Mouse (Mus musculus) c-Kit-positive CD71-positive TER-119-negative erythroid progenitor cells, embryonic 14.5 days (primary cell): ENCODE measurements at regions not wholly inside any gene's neighbourhood (a gene's known extent, or its start where the extent isn't known, plus 50 kb on each side); places are given as distances from the start of the nearest gene placed in this dataset.
"Not testable (repeated sequence)": the region's sequence is repeated elsewhere in the genome, so short reads cannot be mapped to it uniquely, and the experiment has no call there.

Experiments used
- DNase-seq: peaks from one replicate; pipeline ENCODE4 v3.0.0-alpha.2; 2013; ENCODE audit warnings: low read depth

DNA sequence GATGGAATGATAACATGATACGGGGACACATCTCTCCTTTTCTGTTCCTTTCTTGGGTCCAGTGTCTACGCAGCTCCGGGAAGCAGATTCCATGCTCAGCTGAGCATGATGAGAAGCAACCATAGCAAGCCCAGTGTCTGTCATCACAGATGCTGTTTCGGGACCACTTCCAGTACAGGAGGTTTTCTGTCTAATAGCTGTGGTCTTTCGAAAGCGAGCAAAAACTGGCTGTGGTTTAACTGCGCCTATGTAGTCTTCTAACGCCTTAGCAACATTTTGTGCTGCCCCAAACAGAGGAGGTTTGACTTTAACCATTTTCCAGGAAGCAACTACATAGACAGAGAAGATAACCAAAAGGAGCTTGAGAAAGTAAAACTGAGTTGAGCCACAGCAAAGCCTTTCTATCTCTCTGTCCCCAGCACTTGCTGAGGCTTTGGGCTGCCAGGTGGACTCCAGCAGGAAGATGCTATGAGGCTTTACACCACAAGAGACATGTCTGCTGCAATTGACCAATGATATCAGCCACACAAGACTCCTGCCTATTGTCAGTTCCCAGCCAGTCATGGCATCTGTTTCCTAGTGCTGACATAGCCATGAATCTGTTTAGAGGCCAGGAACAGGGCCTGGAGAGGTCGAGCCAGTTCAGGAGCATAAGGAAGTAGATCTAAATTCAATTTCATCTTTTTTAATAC is 95.1 kb downstream of the Stard3nl start:
- not testable (repeated sequence) for DNase-seq

DNA sequence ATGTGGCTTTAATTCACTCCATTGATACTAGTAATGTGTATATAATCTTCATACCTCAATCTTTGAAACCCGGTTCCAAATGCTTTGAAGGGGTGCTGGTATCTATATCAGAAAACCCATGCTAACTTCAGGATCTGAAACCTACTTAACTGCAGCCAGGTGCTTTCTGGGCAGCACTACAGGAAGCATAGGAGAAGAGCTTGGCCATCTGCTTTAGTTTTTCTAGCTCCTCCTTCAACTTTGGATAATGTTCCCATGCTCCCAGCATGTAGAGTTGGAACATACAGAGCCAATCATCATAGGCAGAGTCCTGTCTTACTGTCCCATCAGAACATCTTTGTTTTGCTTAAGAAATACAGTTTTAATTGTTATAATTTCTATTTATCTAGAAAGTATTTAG is 99.3 kb downstream of the Stard3nl start:
- no peak for DNase-seq

GRCm38 (mm10) chr13:19293041-19293440 is 102.6 kb downstream of the Stard3nl start:
- peak; percentile 23 for DNase-seq

DNA sequence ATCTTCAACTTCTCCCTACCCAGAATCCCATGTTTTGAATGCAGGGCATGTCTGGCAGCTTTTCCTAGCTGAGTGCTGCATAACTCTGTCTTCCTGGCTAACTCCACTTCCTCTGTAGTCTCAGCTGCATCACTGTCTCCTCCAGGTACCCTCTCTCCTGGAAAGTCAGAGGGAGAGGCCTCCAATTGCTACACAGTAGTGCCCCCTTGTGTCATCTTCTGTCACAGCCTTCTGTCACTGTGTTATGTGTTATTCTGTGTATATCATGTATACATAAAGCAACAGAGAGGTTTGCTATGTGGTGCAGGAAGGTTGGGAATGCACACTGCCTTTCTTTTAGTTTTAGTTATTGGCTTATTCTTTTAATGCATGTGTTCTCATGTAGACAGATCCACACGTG is 112.4 kb downstream of the Stard3nl start:
- DNase-seq: no peak

- DNase-seq: not testable (repeated sequence)
Observed at GRCm38 (mm10) chr13:19272548-19273295, 122.9 kb downstream of the Stard3nl start.

DNA sequence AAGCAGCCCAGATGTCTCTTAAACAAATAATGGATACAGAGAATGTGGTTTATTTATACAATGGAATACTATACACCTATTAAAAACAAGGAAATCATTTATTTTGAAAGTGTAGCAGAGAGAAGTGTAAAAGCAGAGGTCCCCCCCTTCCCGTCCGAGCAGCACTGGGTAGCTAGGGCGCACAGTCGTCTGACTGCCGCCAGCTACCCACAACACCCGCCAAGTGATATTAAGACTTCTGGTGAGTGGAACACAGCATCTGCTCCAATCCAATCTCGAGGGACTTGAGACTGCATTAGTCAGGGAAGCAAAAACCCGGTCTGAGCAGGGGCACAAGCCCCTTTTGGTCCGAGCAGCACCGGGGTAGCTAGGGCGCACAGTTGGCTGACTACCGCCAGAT is 130.6 kb downstream of the Stard3nl start:
- not testable (repeated sequence) for DNase-seq

DNA sequence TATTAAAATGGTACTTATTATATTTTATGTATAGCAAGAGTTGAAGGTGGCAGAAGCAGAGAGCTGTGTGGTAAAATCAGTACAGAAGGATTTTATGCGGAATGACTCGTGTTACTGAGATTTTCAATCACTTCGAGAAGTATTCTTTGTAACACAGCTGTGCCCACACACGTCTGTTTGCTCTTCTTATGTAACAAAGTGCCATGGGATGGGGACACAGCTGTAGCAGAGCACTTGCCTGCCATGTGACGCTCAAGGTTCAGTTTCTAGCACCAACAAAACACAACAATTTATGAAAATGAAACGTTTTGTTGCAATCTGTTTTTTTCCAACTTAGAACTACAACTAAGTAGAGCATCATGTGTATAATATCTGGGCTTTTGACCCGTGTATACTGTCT is 149.0 kb downstream of the Stard3nl start:
- DNase-seq: not testable (repeated sequence)

DNA sequence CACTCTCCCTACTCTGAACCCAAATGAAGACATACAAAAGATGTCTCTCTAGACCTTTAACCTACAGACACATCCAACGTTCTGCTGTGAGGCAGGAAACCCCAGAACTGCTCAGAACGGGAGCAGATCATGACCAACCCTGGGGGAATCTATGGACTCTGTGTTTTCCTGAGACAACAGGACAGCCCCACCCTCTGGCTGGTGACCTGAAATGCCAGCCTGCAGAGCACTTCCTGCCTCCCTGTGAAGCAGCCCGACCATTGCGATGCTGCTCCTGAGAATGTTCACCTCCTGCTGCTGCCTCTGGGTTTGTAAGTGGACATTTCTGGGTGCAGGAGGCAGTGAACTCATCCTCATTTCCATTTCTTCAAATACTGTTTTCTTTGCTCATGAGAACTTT is 153.0 kb downstream of the Stard3nl start:
- not testable (repeated sequence) for DNase-seq

GRCm38 (mm10) chr13:19236340-19236739 is 159.3 kb downstream of the Stard3nl start:
- DNase-seq: no peak

DNA sequence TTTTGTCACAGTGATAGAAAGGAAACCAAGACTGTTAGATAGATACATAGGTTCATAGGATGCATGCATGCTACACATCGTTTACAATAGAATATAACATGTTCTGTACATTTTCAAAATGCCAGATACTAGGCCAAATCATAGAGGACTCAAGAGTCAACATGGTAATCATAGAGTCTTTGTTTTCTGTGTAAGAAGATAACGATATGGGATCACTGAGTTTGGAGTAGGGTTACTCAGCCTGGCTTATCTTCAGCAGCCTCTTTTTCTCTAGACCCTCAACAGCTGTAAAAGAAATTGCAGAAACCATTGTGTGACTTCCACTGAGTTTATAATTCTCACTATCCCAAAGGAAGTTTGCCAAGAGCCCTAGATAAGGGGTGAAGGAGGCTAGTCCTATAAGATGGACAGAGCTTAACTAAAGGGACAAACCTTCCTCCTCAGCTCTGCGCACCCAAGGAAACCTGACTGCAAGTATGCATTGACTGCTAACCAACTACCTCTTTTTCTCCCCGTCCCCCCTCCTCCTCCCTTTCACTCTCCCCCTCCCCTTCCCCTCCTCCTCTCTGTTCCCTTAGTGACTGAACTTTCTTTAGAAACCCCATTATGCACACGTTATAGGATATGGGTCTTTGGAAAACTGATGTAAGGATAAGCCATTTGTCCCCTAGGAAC is 160.8 kb downstream of the Stard3nl start:
- no peak for DNase-seq

DNA sequence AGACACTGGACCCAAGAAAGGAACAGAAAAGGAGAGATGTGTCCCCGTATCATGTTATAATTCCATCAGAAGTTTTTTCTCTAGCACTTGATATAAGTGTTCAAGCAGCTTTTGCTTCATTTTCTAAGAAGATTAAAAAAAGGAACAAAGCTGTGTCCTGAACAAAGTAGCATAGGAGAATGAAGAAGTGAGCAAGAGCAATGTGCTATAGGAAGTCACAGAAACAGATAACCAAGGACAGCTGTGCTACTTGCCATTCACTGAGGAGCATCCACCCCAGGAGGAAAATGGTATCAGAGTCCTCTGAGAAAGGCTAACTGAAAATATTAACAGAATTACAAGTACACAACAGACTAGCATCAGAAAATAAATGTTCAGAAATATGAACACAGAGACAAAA is 175.6 kb downstream of the Stard3nl start:
- not testable (repeated sequence) for DNase-seq

DNA sequence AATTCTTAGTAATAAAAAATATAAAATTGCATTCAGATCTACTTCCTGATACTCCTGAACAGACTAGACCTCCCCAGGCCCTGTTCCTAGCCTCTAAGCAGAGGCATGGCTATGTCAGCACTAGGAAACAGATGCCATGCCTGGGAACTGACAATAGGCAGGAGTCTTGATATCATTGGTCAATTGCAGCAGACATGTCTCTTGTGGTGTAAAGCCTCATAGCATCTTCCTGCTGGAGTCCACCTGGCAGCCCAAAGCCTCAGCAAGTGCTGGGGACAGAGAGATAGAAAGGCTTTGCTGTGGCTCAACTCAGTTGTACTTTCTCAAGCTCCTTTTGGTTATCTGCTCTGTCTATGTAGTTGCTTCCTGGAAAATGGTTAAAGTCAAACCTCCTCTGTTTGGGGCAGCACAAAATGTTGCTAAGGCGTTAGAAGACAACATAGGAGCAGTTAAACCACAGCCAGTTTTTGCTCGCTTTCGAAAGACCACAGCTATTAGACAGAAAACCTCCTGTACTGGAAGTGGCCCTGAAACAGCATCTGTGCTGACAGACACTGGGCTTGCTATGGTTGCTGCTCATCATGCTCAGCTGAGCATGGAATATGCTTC is 176.1 kb downstream of the Stard3nl start:
- DNase-seq: not testable (repeated sequence)

DNA sequence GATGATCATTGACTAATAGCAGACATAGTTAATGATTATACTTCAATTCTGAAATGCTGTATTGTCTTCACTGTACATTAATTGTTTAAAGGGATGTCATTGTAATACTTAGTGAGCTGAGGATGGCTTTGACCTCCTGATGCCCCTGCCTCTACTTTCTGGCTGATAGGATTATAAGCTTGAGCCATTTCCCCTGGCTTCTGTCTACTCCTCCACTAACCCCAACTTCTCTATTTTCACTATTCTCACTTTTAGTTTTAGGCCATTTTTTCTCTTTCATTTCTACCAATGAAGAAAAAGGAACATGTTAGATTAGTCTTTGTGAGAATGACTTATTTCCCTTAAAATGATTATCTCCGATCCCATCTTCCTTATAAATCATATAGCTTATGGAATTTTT is 190.9 kb downstream of the Stard3nl start:
- DNase-seq: no peak

DNA sequence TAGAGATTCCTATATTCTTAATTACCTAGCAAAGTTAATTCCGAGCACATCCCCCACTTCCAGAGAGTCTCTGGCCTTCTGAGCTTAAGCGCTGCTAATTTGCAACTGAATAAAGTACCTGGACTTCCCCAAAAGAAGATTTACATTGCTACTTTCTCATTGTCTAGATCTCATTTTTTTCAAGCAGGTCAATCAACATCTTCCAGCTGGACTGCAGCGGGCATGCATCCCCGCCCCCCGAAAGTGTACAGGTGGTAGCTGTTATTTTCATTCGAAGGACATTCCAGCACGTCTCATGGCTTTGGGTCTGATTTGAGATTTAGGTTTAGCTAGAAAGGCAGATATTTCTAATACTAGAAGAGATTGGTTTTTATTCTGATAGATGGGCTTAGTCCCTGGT is 193.3 kb downstream of the Stard3nl start:
- DNase-seq: not testable (repeated sequence)
